Mouse (Mus musculus): Measurements from ENCODE around the gene Fastkd2.

Gene Fastkd2

GRCm38 (mm10) chr1:63730240-63730771, at the start of gene Fastkd2, which contains the start of gene Mdh1b:
Fastkd2 (plus strand) TSS chr1:63730614.
Mdh1b (minus strand) TSS chr1:63730318.
- peak; percentile 88 for DNase-seq (ENCODE audit: low read depth, low spot score)

- no peak for DNase-seq (ENCODE audit: low read depth, low spot score)
Measured at GRCm38 (mm10) chr1:63686827-63687226, 43.6 kb upstream of the Fastkd2 start, which contains the start of gene Dytn. Dytn (minus strand) TSS chr1:63686927.

GRCm38 (mm10) chr1:63696861-63697260, 33.6 kb upstream of the Fastkd2 start:
- DNase-seq (ENCODE audit: low read depth, low spot score): no peak

- no peak for DNase-seq (ENCODE audit: low read depth, low spot score)
Measured at GRCm38 (mm10) chr1:63705733-63706132, 24.7 kb upstream of the Fastkd2 start.

- DNase-seq (ENCODE audit: low read depth, low spot score): no peak
Measured at GRCm38 (mm10) chr1:63708876-63709275, 21.5 kb upstream of the Fastkd2 start.

GRCm38 (mm10) chr1:63720161-63720560, 10.3 kb upstream of the Fastkd2 start:
- no peak for DNase-seq (ENCODE audit: low read depth, low spot score)

GRCm38 (mm10) chr1:63729796-63730195, 618 bp upstream of the Fastkd2 start:
- no peak for DNase-seq (ENCODE audit: low read depth, low spot score)

- no peak for DNase-seq (ENCODE audit: low read depth, low spot score)
Measured at GRCm38 (mm10) chr1:63756005-63756404, 25.6 kb downstream of the Fastkd2 start.

GRCm38 (mm10) chr1:63763212-63763694, 32.8 kb downstream of the Fastkd2 start:
- no peak for DNase-seq (ENCODE audit: low read depth, low spot score)

- DNase-seq (ENCODE audit: low read depth, low spot score): no peak
Measured at GRCm38 (mm10) chr1:63763881-63764386, 33.5 kb downstream of the Fastkd2 start.

- no peak for DNase-seq (ENCODE audit: low read depth, low spot score)
Measured at GRCm38 (mm10) chr1:63764395-63764794, 34.0 kb downstream of the Fastkd2 start.

GRCm38 (mm10) chr1:63768112-63768511, 37.7 kb downstream of the Fastkd2 start:
- peak; percentile 13 for DNase-seq (ENCODE audit: low read depth, low spot score)

GRCm38 (mm10) chr1:63769167-63769566, 38.8 kb downstream of the Fastkd2 start, which contains the start of gene 4933402D24Rik:
4933402D24Rik (minus strand) TSS chr1:63769267.
- DNase-seq (ENCODE audit: low read depth, low spot score): no peak

GRCm38 (mm10) chr1:63770309-63770708, 39.9 kb downstream of the Fastkd2 start:
- no peak for DNase-seq (ENCODE audit: low read depth, low spot score)

GRCm38 (mm10) chr1:63776396-63776795, 46.0 kb downstream of the Fastkd2 start:
- no peak for DNase-seq (ENCODE audit: low read depth, low spot score)

GRCm38 (mm10) chr1:63776902-63777630, 46.7 kb downstream of the Fastkd2 start:
- DNase-seq (ENCODE audit: low read depth, low spot score): no peak

- DNase-seq (ENCODE audit: low read depth, low spot score): no peak
Measured at GRCm38 (mm10) chr1:63794326-63794725, 63.9 kb downstream of the Fastkd2 start.

Measured in skeletal muscle tissue, adult 2 months (tissue).